Mouse (Mus musculus) thymus, adult 18-20 months (tissue): ENCODE data around the gene Ttll1.

Experiments
- DNase-seq, 2 experiments: peaks; one replicate each; pipeline ENCODE4 v3.0.0; 2022; ENCODE audit warnings: mixed read lengths in 2 of 2

The Ttll1 gene

GRCm38 (mm10) chr15:83453879-83454278 lies 56.8 kb downstream of the Ttll1 start:
- no peak for DNase-seq

- DNase-seq = no peak
Observed at GRCm38 (mm10) chr15:83452219-83452760, 58.4 kb downstream of the Ttll1 start.

- no peak for DNase-seq
Observed at GRCm38 (mm10) chr15:83451621-83452210, 59.0 kb downstream of the Ttll1 start.

- DNase-seq = no peak
Observed at GRCm38 (mm10) chr15:83450007-83450406, 60.7 kb downstream of the Ttll1 start.

GRCm38 (mm10) chr15:83448646-83449045 lies 62.0 kb downstream of the Ttll1 start:
- no peak for DNase-seq

GRCm38 (mm10) chr15:83447791-83448544 lies 62.7 kb downstream of the Ttll1 start:
- no peak for DNase-seq

- DNase-seq = no peak
Observed at GRCm38 (mm10) chr15:83445908-83446307, 64.8 kb downstream of the Ttll1 start.

GRCm38 (mm10) chr15:83445383-83445782 lies 65.3 kb downstream of the Ttll1 start:
- DNase-seq = no peak

- no peak for DNase-seq
Observed at GRCm38 (mm10) chr15:83444425-83444824, 66.3 kb downstream of the Ttll1 start.

- DNase-seq = no peak
Observed at GRCm38 (mm10) chr15:83442495-83443037, 68.1 kb downstream of the Ttll1 start.

GRCm38 (mm10) chr15:83440726-83441125 lies 70.0 kb downstream of the Ttll1 start:
- no peak for DNase-seq

- DNase-seq = no peak
Observed at GRCm38 (mm10) chr15:83436541-83436940, 74.2 kb downstream of the Ttll1 start.

GRCm38 (mm10) chr15:83435324-83436090 lies 75.2 kb downstream of the Ttll1 start:
- no peak for DNase-seq

GRCm38 (mm10) chr15:83434692-83435091 lies 76.0 kb downstream of the Ttll1 start:
- DNase-seq = no peak
